Mouse (Mus musculus) neural tube, embryonic 13.5 days (tissue): ENCODE results near the gene Tmem38b. TPM values are rescaled to one million over a fixed set of nuclear protein-coding genes. Genes with fewer than 3 reads are reported as not detected.

Experiments
- ATAC-seq: fragments of 200-750 bp; cut with Nextera tagmentation; 2 replicates; pipeline ENCODE4 v1.8.0; 2017; ENCODE audit warnings: low read depth, mild to moderate bottlenecking, moderate TSS enrichment, moderate library complexity
- H3K27ac ChIP-seq: fragments of 300-500 bp; sonication (generic); replicated peaks from 2 replicates; pipeline ENCODE4 v1.5.1; 2015; ENCODE audit warnings: moderate library complexity, mild to moderate bottlenecking, inconsistent platforms
- H3K27me3 ChIP-seq: fragments of 300-500 bp; sonication (generic); 2 replicates; pipeline ENCODE4 v1.6.1; 2015; ENCODE audit warnings: mild to moderate bottlenecking, inconsistent platforms
- H3K36me3 ChIP-seq: fragments of 300-500 bp; sonication (generic); 2 replicates; pipeline ENCODE4 v1.6.1; 2015; ENCODE audit warnings: mild to moderate bottlenecking, inconsistent platforms
- H3K4me1 ChIP-seq: fragments of 300-500 bp; sonication (generic); replicated peaks from 2 replicates; pipeline ENCODE4 v1.6.1; 2015; ENCODE audit warnings: inconsistent platforms
- H3K4me2 ChIP-seq: fragments of 300-500 bp; sonication (generic); 2 replicates; pipeline ENCODE4 v1.6.1; 2015; ENCODE audit warnings: inconsistent platforms, mild to moderate bottlenecking, moderate library complexity
- H3K4me3 ChIP-seq: fragments of 300-500 bp; sonication (generic); 2 replicates; pipeline ENCODE4 v1.5.1; 2015; ENCODE audit warnings: mild to moderate bottlenecking, inconsistent platforms
- H3K9ac ChIP-seq: fragments of 300-500 bp; sonication (generic); 2 replicates; pipeline ENCODE4 v1.6.1; 2015; ENCODE audit warnings: moderate library complexity, mild to moderate bottlenecking, inconsistent platforms
- H3K9me3 ChIP-seq: fragments of 300-500 bp; sonication (generic); 2 replicates; pipeline ENCODE4 v1.6.1; 2016; ENCODE audit warnings: inconsistent platforms
- WGBS: fragments of 180-500 bp; shearing (Covaris S2); methylation state at CpG from one replicate; pipeline ENCODE4 v1.1.7; 2015; 5-methylcytosine and 5-hydroxymethylcytosine counted together
- polyA plus RNA-seq: library from polyadenylated mRNA; unstranded; fragments of >200 nt; fragmentation: Nextera tagmentation; extraction: Ambion mirVana; gene quantifications from 2 replicates; pipeline ENCODE4 v1.2.1, GENCODE M21; 2015

The Tmem38b gene
- polyA plus RNA-seq, 1 experiment from 2014 or later = 5.6 TPM

DNA sequence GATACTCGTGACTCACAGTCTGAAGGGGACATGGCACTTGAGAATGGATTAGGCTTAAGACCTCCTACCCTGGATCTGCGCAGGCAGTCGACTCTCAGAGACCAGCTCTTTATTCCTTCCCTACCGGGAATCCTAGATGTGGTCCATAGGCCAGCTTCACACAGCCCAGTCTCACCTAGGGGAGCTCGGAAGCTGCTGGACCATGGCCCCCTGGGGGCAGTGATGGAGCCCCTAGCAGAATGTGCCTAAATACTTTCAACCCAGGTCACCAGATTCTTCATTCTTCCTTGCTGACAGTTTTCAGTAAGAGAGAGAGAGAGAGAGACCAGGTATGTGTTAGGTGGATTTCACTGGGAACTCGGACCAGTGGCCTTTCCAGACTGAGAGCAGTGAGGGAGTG lies 36.3 kb downstream of the Tmem38b start:
- no peak overlapping the region for H3K4me3 ChIP-seq
- no peak overlapping the region for H3K4me2 ChIP-seq
- H3K36me3 ChIP-seq = peaks cover 3% of the 10 kb centered on the region; the same call in 1 of the 2 replicates
- H3K9me3 ChIP-seq = peaks cover 5% of the 10 kb centered on the region; the same call in 1 of the 2 replicates
- no peak for ATAC-seq
- no peaks in the 10 kb centered on the region; the same call in 1 of the 2 replicates for H3K4me1 ChIP-seq
- no peak overlapping the region for H3K9ac ChIP-seq
- H3K27ac ChIP-seq = no peak overlapping the region
- no peaks in the 10 kb centered on the region for H3K27me3 ChIP-seq
- WGBS = 80% methylated on average over 6 of the region's 6 CpGs

DNA sequence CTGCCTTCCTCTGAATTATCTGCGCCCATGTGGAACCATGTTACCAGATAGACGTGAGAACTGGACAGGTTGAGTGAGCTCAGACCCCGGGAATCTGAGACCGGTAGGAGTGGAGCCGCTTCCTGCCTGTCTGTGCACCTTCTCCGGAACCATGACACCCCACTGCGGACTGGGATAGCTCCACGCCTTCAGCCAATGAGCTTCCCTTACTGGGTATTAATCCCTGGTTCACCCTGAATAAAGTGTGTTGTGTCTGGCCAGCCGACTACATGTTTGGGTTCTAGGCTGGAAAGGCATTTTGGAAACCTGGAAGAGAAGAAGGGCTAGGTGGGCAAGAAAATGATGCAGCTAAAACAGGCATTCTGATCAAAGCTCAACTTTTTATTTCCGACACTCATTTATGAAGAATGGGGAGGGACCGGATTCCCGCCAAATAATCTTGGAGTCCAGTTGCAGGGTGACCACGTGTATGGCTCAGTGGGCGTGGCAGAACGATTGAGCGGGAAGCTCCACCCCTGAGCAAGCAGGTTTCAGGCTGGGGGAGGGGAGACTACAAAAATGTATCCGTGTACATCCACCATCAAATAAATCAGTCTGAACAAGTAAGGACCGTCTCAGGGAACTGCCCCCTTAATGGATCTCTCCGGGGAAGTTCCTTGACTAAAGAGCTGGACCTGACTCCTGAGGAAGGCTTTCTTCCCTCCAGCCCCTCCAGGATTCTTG lies 38.4 kb downstream of the Tmem38b start:
- WGBS = 86% methylated on average over 19 of the region's 19 CpGs

DNA sequence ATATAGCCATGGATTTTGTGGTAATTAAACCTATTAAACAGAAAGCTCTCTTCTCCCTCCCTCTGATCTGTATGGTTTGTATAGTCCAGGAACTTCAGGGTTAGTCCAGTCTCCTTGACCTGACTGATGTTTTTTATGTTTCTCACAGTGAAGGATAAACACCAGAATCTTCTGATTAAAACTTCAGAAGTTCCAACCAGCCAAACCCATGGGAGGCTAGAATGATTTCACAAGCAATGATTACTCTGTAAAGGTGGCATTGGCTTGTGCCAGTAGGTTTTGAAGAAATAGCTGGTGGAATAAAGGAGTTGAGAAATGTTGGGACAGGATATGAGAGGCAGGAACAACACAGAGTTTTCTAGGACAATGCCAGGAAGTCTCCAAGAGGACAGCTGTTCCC lies 40.6 kb downstream of the Tmem38b start:
- Histone ChIP-seq H3K4me3 (no peak overlapping the region), H3K27ac (no peak overlapping the region), H3K9me3 (peaks cover 10% of the 10 kb centered on the region), H3K27me3 (no peaks in the 10 kb centered on the region), H3K4me1 (no peaks in the 10 kb centered on the region), H3K4me2 (no peak overlapping the region), H3K36me3 (0 out of 2 replicates have a peak, but pooled peaks cover 3% of the 10 kb centered on the region), H3K9ac (no peak overlapping the region)
- no peak for ATAC-seq

More for the DNA sequence above, 38.4 kb downstream of the Tmem38b start:
- no peak overlapping the region for H3K4me3 ChIP-seq
- no peaks in the 10 kb centered on the region; the same call in 1 of the 2 replicates for H3K4me1 ChIP-seq
- peaks cover 7% of the 10 kb centered on the region; the same call in 1 of the 2 replicates for H3K9me3 ChIP-seq
- 0 out of 2 replicates have a peak, but pooled peaks cover 3% of the 10 kb centered on the region for H3K36me3 ChIP-seq
- H3K4me2 ChIP-seq = no peak overlapping the region
- no peak overlapping the region for H3K9ac ChIP-seq
- H3K27ac ChIP-seq = no peak overlapping the region
- no peak for ATAC-seq
- H3K27me3 ChIP-seq = no peaks in the 10 kb centered on the region

DNA sequence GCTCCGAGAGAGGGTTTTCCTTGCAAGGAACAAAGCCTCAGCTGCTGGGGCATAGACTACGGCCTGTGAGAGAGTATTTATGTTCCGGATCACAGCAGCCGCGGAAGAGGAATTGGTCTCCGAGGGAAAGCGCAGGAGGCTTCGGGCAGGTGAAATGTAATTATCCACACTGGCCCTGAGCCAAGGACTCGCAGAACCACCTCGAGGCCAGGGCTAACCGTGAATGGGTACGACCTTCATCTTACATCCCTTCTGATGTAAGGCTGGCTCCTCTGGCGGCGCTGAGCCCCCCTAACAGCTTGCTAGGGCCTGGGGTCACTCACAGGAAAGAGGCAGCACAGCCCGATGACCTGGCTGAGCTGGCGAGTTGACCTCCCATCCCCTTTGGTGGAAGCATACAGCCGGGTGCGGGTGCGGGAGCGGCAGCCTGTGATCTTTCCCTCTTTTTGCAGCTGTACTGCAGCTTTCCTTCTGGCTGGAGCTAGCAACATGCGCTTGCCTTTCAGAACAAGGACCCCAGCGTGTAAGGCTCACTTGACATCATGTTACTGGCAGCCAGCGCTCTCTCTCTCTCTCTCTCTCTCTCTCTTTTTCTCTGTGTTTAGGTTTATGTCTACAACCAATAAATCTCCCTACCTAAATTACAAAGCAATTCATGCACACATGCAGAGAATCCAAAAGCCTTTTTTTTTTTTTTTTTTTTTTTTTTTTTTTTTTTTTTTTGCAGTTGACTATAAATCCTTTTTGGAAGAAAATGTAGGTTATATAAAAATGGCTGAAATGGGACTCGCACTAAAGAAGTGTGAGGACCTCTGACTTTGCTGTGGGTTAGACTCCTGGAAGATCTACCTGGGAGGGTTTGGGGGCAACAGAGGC lies 52.9 kb downstream of the Tmem38b start:
- H3K9ac ChIP-seq = peak overlapping the region; percentile 64
- H3K27ac ChIP-seq = peak overlapping the region; percentile 83
- H3K27me3 ChIP-seq = no peaks in the 10 kb centered on the region
- peak overlapping the region; percentile 9; the same call in 1 of the 2 replicates for H3K4me3 ChIP-seq
- H3K4me2 ChIP-seq = peak overlapping the region; percentile 48
- WGBS = 23% methylated on average over 24 of the region's 24 CpGs
- H3K36me3 ChIP-seq = no peaks in the 10 kb centered on the region
- peak; percentile 83 for ATAC-seq
- H3K9me3 ChIP-seq = no peaks in the 10 kb centered on the region
- H3K4me1 ChIP-seq = peaks cover 28% of the 10 kb centered on the region

DNA sequence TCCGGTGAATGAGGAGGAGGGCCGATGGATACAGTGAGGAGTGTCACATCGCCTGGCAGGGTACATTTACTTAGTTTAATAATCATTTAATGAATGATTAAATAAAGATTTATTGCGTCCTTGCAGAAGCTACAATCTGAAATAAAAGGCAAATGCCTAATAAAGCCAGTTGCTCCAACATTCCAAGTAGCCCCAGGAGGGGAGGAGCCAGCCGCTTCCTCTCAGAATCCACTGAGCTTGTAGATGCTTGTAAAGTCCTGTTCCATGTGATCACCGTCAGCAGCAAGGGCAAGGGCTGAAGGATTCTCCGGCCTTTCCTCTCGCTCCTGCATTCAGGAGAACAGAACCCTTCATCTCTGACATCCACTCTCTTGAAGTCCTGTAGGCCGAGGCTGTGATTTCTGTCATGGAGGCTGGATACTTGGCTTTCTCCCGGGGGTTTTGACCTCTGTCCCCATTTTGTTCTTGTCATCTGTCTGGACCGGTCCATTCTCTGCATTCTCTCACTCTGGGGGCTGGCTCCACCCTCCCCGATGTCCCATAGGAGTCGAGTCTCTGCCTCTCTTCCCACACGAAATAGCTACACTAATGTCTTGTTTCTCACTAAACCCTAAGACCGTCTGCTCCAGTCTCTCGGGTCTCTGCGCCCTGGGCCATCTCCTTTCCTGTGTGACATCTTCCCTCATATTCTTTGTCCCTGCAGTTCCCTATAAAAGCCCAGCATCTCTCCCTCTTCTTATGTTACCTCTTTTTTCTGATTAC lies 57.3 kb downstream of the Tmem38b start:
- no peak overlapping the region for H3K4me3 ChIP-seq
- H3K27me3 ChIP-seq = no peaks in the 10 kb centered on the region
- no peak overlapping the region for H3K27ac ChIP-seq
- no peak for ATAC-seq
- WGBS = 56% methylated on average over 17 of the region's 17 CpGs
- no peaks in the 10 kb centered on the region for H3K36me3 ChIP-seq
- no peak overlapping the region for H3K9ac ChIP-seq
- H3K9me3 ChIP-seq = no peaks in the 10 kb centered on the region
- peaks cover 34% of the 10 kb centered on the region for H3K4me1 ChIP-seq
- H3K4me2 ChIP-seq = no peak overlapping the region

DNA sequence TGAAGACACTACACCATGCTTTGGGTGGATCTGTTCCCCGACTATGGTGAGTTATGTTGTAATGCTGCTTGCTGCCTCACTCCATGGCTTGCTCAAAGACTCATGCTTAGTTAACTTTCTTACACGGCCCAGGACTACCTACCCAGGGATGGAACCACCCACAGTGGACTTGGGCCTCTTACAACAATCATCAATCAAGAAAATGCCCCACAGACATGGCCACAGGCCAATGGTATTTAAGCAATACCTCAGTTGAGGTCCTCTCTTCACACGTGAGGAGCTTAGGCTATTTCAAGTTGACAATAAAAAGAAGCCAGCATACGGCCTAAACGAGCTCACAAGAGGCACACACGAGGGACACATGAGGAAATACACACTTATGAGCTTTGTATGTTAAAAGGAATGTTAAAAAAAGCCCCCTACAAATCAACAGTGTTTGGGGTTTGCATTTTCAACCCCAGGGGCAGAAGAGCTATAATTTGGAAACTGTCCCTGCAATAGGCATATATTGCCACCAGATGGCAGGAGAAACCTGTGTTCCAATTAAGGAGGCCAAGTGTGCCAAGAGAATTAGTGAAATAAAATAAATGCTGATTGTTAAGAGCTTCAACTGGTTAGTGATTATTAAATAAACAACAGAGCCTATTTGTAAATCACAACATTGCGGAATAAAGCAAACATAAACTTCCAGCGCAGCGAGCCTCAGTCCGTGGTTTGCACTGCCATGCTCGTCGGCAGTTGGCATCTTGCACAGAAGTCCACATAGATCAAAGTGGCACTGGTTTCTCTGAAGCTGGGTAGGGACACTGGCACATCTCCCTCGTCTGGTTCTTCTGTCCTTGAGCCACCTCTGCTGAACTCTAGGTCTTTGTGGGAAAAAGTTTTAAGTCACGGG lies 58.8 kb downstream of the Tmem38b start:
- 60% methylated on average over 14 of the region's 14 CpGs for WGBS
- no peak overlapping the region for H3K9ac ChIP-seq
- H3K27ac ChIP-seq = no peak overlapping the region
- H3K27me3 ChIP-seq = no peaks in the 10 kb centered on the region
- no peaks in the 10 kb centered on the region for H3K36me3 ChIP-seq
- H3K9me3 ChIP-seq = no peaks in the 10 kb centered on the region
- H3K4me1 ChIP-seq = peaks cover 21% of the 10 kb centered on the region
- H3K4me2 ChIP-seq = no peak overlapping the region
- ATAC-seq = 0 out of 2 replicates have a peak, but pooled peaks have one; percentile 40
- H3K4me3 ChIP-seq = no peak overlapping the region

DNA sequence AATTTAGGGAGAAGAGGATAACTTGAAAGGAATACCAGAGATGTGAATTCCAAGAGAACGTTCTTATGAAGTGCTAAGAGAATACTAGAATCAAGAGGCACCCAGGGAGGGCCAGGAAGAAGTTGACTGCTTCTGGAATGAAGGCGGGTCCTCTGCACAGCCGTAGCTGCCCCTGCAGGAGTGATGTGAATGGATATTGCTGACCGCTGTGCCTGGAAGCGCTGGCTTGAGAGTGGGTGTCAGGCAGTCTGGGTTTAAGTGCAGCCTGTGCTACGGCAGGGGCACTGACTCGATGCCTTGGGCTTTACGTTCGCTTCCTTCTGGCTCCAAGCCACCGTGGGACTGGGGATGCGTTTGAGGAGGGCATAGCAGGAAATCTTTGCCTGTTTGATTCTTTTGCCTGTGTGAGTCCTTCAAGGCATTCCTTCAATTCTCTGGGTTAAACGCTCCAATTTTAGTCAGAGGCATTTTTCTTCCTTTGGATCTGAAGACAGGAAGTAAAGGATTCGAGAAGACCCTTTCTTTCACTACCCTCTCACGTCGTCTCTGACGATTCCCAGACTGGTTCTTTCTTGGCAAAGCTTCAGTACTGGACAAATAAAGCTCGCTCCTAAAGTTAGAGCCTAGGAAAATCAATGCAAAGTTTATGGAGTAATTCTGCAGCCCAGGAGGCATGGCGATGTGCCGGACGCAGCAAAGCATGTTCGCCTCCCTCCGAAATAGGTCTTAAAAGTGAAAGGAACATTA lies 60.7 kb downstream of the Tmem38b start:
- peak overlapping the region; percentile 33 for H3K4me2 ChIP-seq

DNA sequence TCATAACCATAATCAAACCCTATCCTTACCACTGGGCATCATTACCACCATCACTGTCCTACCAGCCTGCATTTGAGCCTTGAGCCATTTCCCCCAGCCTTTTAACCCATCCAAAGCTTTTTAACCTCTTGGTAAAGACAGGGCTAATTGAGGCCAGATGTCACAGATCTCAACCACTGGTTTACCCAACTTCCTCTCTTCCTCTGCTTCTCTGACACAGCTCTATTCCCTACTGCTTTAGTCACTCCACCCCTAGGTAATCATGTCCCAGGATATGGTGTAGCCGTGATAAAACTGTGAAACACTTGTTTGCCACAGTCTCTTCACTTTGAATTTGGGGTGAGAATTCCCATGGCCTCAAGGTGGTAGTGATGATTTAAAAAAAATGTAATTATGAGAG lies 69.5 kb downstream of the Tmem38b start:
- H3K36me3 ChIP-seq = no peaks in the 10 kb centered on the region
- no peak overlapping the region for H3K27ac ChIP-seq
- no peak overlapping the region for H3K4me2 ChIP-seq
- WGBS = 78% methylated on average over 1 of the region's 1 CpGs
- ATAC-seq = no peak
- peaks cover 3% of the 10 kb centered on the region; the same call in 1 of the 2 replicates for H3K4me1 ChIP-seq
- no peaks in the 10 kb centered on the region for H3K9me3 ChIP-seq
- H3K27me3 ChIP-seq = no peaks in the 10 kb centered on the region
- no peak overlapping the region for H3K4me3 ChIP-seq
- H3K9ac ChIP-seq = no peak overlapping the region

More for the DNA sequence above, 60.7 kb downstream of the Tmem38b start:
- H3K36me3 ChIP-seq = no peaks in the 10 kb centered on the region
- H3K27me3 ChIP-seq = no peaks in the 10 kb centered on the region
- H3K4me3 ChIP-seq = no peak overlapping the region
- peaks cover 21% of the 10 kb centered on the region for H3K4me1 ChIP-seq
- no peak overlapping the region for H3K27ac ChIP-seq
- no peak overlapping the region for H3K9ac ChIP-seq
- 37% methylated on average over 22 of the region's 22 CpGs for WGBS
- ATAC-seq = no peak
- H3K9me3 ChIP-seq = no peaks in the 10 kb centered on the region

DNA sequence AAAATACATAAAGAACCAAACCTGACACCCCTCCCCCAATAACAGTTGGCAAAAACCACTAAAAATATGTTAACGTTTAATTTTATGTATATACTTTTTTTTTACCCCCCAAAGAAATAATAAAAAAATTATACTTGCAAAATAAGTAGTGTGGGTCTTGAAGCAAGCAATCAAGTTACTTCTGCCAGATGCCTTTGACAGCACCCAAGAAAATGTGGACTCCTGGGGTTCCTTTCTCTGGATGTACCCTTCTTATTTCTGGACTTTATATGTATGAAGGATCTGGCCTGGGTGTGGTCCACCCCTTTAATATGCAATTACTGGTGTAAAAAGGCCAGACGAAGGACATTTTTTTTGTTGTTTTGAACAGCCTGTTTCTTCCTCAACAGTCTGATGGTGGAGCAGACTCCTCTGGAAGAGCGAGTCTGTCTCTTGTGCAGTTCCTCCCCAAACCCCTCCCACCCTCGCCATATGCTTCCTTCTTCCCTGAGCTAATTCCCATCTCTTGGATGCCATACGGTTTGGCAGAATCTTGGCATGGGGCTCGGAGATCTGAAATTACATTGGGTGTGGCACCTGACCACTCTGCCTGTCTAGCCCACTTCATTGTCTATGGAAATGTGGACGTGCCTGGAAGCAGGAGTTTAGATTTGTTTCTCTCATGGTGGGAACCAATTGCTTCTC lies 70.4 kb downstream of the Tmem38b start:
- no peaks in the 10 kb centered on the region for H3K36me3 ChIP-seq
- H3K4me1 ChIP-seq = peaks cover 3% of the 10 kb centered on the region; the same call in 1 of the 2 replicates
- no peaks in the 10 kb centered on the region for H3K27me3 ChIP-seq
- H3K9me3 ChIP-seq = no peaks in the 10 kb centered on the region
- no peak overlapping the region for H3K9ac ChIP-seq
- H3K27ac ChIP-seq = no peak overlapping the region
- ATAC-seq = no peak
- 69% methylated on average over 7 of the region's 7 CpGs for WGBS
- no peak overlapping the region for H3K4me2 ChIP-seq
- H3K4me3 ChIP-seq = no peak overlapping the region

DNA sequence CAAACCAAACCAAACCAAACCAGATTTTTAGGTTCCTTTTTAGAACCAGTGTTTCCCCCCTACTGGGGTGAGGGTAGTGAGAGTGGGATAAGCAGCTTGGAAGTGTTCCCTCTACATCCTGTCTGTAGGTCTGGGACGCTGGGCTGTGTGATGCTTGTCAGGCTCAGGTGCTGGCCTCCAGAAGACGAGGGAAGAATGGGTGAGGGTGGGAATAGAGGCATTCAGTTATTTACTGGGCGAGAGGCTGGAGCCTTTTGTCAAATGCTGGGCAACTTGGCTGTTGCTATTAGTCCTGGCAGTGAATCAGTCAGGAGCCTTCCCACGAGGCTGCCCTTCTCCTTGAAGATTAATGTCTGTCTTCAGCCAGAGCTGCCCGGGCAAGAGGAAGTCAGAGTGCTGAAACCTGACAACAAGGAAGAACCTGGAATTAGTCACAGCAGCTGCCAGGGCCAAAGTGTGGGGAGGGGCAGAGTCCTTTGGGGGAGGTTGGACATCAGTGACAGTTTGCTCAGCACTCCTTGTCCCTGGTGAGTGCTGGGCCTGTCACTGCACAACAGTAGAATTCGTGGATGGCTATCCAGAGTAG lies 74.6 kb downstream of the Tmem38b start:
- 26% methylated on average over 6 of the region's 6 CpGs for WGBS
- Histone ChIP-seq H3K4me2 (no peak overlapping the region), H3K9ac (no peak overlapping the region), H3K27me3 (no peaks in the 10 kb centered on the region), H3K9me3 (no peaks in the 10 kb centered on the region), H3K4me3 (no peak overlapping the region), H3K4me1 (peaks cover 3% of the 10 kb centered on the region; the same call in 1 of the 2 replicates), H3K36me3 (no peaks in the 10 kb centered on the region), H3K27ac (no peak overlapping the region)
- ATAC-seq = peak; percentile 77
